Mouse (Mus musculus) olfactory bulb, adult 2 months (tissue): ENCODE measurements at regions not wholly inside any gene's neighbourhood (a gene's known extent, or its start where the extent isn't known, plus 50 kb on each side); places are given as distances from the start of the nearest gene placed in this dataset.

Experiments
- CTCF ChIP-seq: fragments of 200-500 bp; IDR thresholded peaks from 2 replicates; pipeline ENCODE4 v1.5.1; 2012; ENCODE audit warnings: low read depth, mild to moderate bottlenecking, low read length, moderate library complexity; ENCODE audit not compliant: insufficient read depth
- POLR2A ChIP-seq: fragments of 200-500 bp; IDR thresholded peaks from 2 replicates; pipeline ENCODE4 v1.6.1; 2012; ENCODE audit warnings: mild to moderate bottlenecking, low read depth, low read length, moderate library complexity; ENCODE audit not compliant: insufficient read depth

GRCm38 (mm10) chr1:121136284-121136683, 196.1 kb downstream of the Insig2 start:
- no peak for TF ChIP-seq CTCF
- TF ChIP-seq POLR2A: no peak
